In the genomic region with DNA sequence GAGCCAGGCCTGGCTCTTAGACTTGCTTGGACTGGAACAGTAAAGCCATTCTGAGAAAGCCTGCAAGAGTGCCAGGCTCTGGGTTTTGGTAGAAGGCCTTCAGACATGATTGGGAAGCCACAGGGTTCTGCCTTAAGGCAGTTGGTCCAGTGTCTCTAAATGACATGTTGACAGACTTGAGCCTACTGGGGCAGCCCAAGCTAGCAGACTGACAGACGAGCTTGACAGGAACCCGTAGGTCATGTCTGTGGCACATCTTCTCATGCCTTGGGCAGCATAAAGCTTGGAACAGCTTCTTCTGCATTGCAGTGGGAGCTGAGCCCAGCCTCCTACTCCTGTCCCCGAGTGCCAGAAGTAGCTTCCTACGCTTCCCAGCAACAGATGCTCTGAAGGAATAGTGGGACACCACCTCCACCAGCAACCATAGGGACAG, we compare ENCODE assay signal across 13 mouse cellular contexts. TPM values are rescaled to one million over a fixed set of nuclear protein-coding genes. Genes with fewer than 3 reads are reported as not detected.
DNase-seq lines count a peak whose midpoint lies in the region; ATAC-seq and TF ChIP-seq lines count a peak whose summit lies in the region.
"Had no signal": no experiment of that assay in that cellular context is flagged by ENCODE, and none has a peak within 500 bp of the region (broad histone marks: within the 10 kb centered on the region; RNA-seq: fewer than 3 reads in every experiment).

No protein-coding gene starts in this region.

- H3K27ac ChIP-seq in forebrain, postnatal 0 days (ENCODE audit: low read depth, low read length): peak overlapping the region; percentile 5; the same call in 1 of the 2 replicates
- H3K27ac ChIP-seq in forebrain, embryonic 11.5 days (ENCODE audit: low read depth, low read length): no peak overlapping the region
- H3K27ac ChIP-seq in liver, embryonic 13.5 days: peak overlapping the region; percentile 56; the same call in 1 of the 2 replicates
- H3K27ac ChIP-seq in liver, embryonic 11.5 days (ENCODE audit: low read depth, low read length): no peak overlapping the region
- 0 out of 2 replicates have a peak overlapping the region, but pooled peaks have one; percentile 21 for H3K27ac ChIP-seq in hindbrain, embryonic 15.5 days (replicated peaks)
- H3K27ac ChIP-seq in olfactory bulb, adult 2 months (ENCODE audit: insufficient read depth, low read depth, low read length): peak overlapping the region; percentile 77
- H3K27ac ChIP-seq: midbrain, embryonic 10.5 days had no signal

- H3K4me1 ChIP-seq in forebrain, postnatal 0 days (ENCODE audit: insufficient read depth): peaks cover 29% of the 10 kb centered on the region
- peaks cover 11% of the 10 kb centered on the region for H3K4me1 ChIP-seq in forebrain, embryonic 11.5 days (replicated peaks; ENCODE audit: control insufficient read depth, insufficient read depth, low read length)
- peaks cover 78% of the 10 kb centered on the region for H3K4me1 ChIP-seq in liver, embryonic 13.5 days (replicated peaks)
- H3K4me1 ChIP-seq in liver, embryonic 11.5 days (replicated peaks; ENCODE audit: control insufficient read depth, insufficient read depth, low read length): peaks cover 65% of the 10 kb centered on the region
- H3K4me1 ChIP-seq in hindbrain, embryonic 15.5 days (replicated peaks): peaks cover 51% of the 10 kb centered on the region
- peaks cover 55% of the 10 kb centered on the region for H3K4me1 ChIP-seq in olfactory bulb, adult 2 months (ENCODE audit: control insufficient read depth, insufficient read depth, low read length)

- no peak overlapping the region for H3K4me2 ChIP-seq in forebrain, postnatal 0 days (ENCODE audit: low read depth)
- H3K4me2 ChIP-seq in forebrain, embryonic 11.5 days (ENCODE audit: low read depth, low read length, severe bottlenecking): no peak overlapping the region
- no peak overlapping the region for H3K4me2 ChIP-seq in liver, embryonic 13.5 days
- H3K4me2 ChIP-seq in liver, embryonic 11.5 days: no peak overlapping the region
- H3K4me2 ChIP-seq in hindbrain, embryonic 15.5 days: no peak overlapping the region

- H3K9ac ChIP-seq in forebrain, postnatal 0 days: no peak overlapping the region
- H3K9ac ChIP-seq in forebrain, embryonic 11.5 days (ENCODE audit: low read length): no peak overlapping the region
- 0 out of 2 replicates have a peak overlapping the region, but pooled peaks have one; percentile 29 for H3K9ac ChIP-seq in liver, embryonic 13.5 days
- H3K9ac ChIP-seq in liver, embryonic 11.5 days (ENCODE audit: low read depth, low read length): no peak overlapping the region
- no peak overlapping the region for H3K9ac ChIP-seq in hindbrain, embryonic 15.5 days
- H3K9ac ChIP-seq: liver, embryonic 15.5 days had no signal

- no peak for DNase-seq in forebrain, postnatal 0 days
- no peak for DNase-seq in forebrain, embryonic 11.5 days (ENCODE audit: low spot score)
- no peak for DNase-seq in liver, embryonic 13.5 days
- no peak for DNase-seq in liver, embryonic 11.5 days (ENCODE audit: low spot score)
- DNase-seq in adrenal gland, adult 8-10 months: no peak
- DNase-seq in urinary bladder, postnatal 10 days (ENCODE audit: low spot score): no peak
- DNase-seq: heart, postnatal 4 days; kidney, postnatal 25 days had no signal

- no peak for ATAC-seq in forebrain, postnatal 0 days
- no peak for ATAC-seq in forebrain, embryonic 11.5 days (replicated peaks; ENCODE audit: low FRiP score)
- ATAC-seq in liver, embryonic 13.5 days (ENCODE audit: low read depth): no peak
- no peak for ATAC-seq in liver, embryonic 11.5 days (replicated peaks; ENCODE audit: low FRiP score)
- ATAC-seq in hindbrain, embryonic 15.5 days (ENCODE audit: low FRiP score, low read depth): no peak
- ATAC-seq: Patski had no signal

- H3K9me3 ChIP-seq in forebrain, postnatal 0 days (ENCODE audit: low read length): no peaks in the 10 kb centered on the region
- H3K9me3 ChIP-seq in forebrain, embryonic 11.5 days (ENCODE audit: control insufficient read depth, low read length): no peaks in the 10 kb centered on the region
- no peaks in the 10 kb centered on the region for H3K9me3 ChIP-seq in liver, embryonic 13.5 days (replicated peaks)
- no peaks in the 10 kb centered on the region for H3K9me3 ChIP-seq in liver, embryonic 11.5 days (ENCODE audit: control insufficient read depth, low read length)
- H3K9me3 ChIP-seq in hindbrain, embryonic 15.5 days: no peaks in the 10 kb centered on the region
- H3K9me3 ChIP-seq: liver, embryonic 15.5 days; midbrain, embryonic 10.5 days had no signal

- H3K27me3 ChIP-seq in forebrain, postnatal 0 days (ENCODE audit: insufficient read depth, low read length): no peaks in the 10 kb centered on the region
- no peaks in the 10 kb centered on the region for H3K27me3 ChIP-seq in forebrain, embryonic 11.5 days (ENCODE audit: control insufficient read depth, insufficient read depth, low read length)
- H3K27me3 ChIP-seq in liver, embryonic 13.5 days: no peaks in the 10 kb centered on the region
- no peaks in the 10 kb centered on the region for H3K27me3 ChIP-seq in liver, embryonic 11.5 days (replicated peaks; ENCODE audit: control insufficient read depth, insufficient read depth, low read length)
- no peaks in the 10 kb centered on the region for H3K27me3 ChIP-seq in hindbrain, embryonic 15.5 days
- H3K27me3 ChIP-seq: liver, embryonic 15.5 days; Patski had no signal

- H3K4me3 ChIP-seq in forebrain, postnatal 0 days (ENCODE audit: low read depth, low read length): no peak overlapping the region
- H3K4me3 ChIP-seq in forebrain, embryonic 11.5 days (ENCODE audit: low read depth, low read length): no peak overlapping the region
- H3K4me3 ChIP-seq in liver, embryonic 13.5 days (replicated peaks): no peak overlapping the region
- no peak overlapping the region for H3K4me3 ChIP-seq in liver, embryonic 11.5 days (ENCODE audit: low read depth, low read length)
- H3K4me3 ChIP-seq in hindbrain, embryonic 15.5 days: no peak overlapping the region
- H3K4me3 ChIP-seq in olfactory bulb, adult 2 months (ENCODE audit: insufficient read depth, low read depth, low read length): no peak overlapping the region
- H3K4me3 ChIP-seq: liver, embryonic 15.5 days had no signal

- H3K36me3 ChIP-seq in forebrain, postnatal 0 days (ENCODE audit: insufficient read depth): peaks cover 36% of the 10 kb centered on the region
- no peaks in the 10 kb centered on the region; the same call in none of the 2 replicates for H3K36me3 ChIP-seq in forebrain, embryonic 11.5 days (ENCODE audit: control insufficient read depth, insufficient read depth, low read length)
- H3K36me3 ChIP-seq in liver, embryonic 13.5 days: peaks cover 55% of the 10 kb centered on the region
- peaks cover 27% of the 10 kb centered on the region for H3K36me3 ChIP-seq in liver, embryonic 11.5 days (ENCODE audit: control insufficient read depth, insufficient read depth, low read length)
- peaks cover 24% of the 10 kb centered on the region for H3K36me3 ChIP-seq in hindbrain, embryonic 15.5 days

- TF ChIP-seq POLR2A in olfactory bulb, adult 2 months (IDR thresholded peaks at IDR 0.05; ENCODE audit: insufficient read depth, low read depth, low read length): no peak

- WGBS in forebrain, postnatal 0 days: 62% methylated on average over 4 of the region's 4 CpGs
- WGBS in forebrain, embryonic 11.5 days: 83% methylated on average over 4 of the region's 4 CpGs
- 82% methylated on average over 4 of the region's 4 CpGs for WGBS in liver, embryonic 13.5 days (ENCODE audit: insufficient replicate concordance)
- 84% methylated on average over 4 of the region's 4 CpGs for WGBS in liver, embryonic 11.5 days
- WGBS in hindbrain, embryonic 15.5 days: 59% methylated on average over 4 of the region's 4 CpGs
- 20% methylated on average over 4 of the region's 4 CpGs for WGBS in olfactory bulb, adult 2 months

- TF ChIP-seq CTCF in forebrain, postnatal 0 days (IDR thresholded peaks at IDR 0.05; ENCODE audit: low read depth): no peak
- no peak for TF ChIP-seq CTCF in olfactory bulb, adult 2 months (IDR thresholded peaks at IDR 0.05; ENCODE audit: insufficient read depth, low read depth, low read length)

RNA-seq across cellular contexts. Expression of gene Fkrp, which starts 5.2 kb away (rescaled TPM):
- 40.0 and 54.6 TPM in 2 replicates for total RNA-seq in forebrain, postnatal 0 days (2014; rRNA removed)
- polyA plus RNA-seq in forebrain, postnatal 0 days (2015; fragmentation: Nextera tagmentation; extraction: Ambion mirVana): 31.7 and 37.8 TPM in 2 replicates
- 27.1 and 29.0 TPM in 2 replicates for polyA plus RNA-seq in forebrain, embryonic 11.5 days (2014; fragmentation: Nextera tagmentation; extraction: Ambion mirVana)
- polyA plus RNA-seq in liver, embryonic 13.5 days (2015; fragmentation: Nextera tagmentation; extraction: Ambion mirVana): 10.0 and 10.7 TPM in 2 replicates
- 20.3 and 22.9 TPM in 2 replicates for polyA plus RNA-seq in liver, embryonic 11.5 days (2014; fragmentation: Nextera tagmentation; extraction: Ambion mirVana)
- 46.5 and 50.9 TPM in 2 replicates for polyA plus RNA-seq in hindbrain, embryonic 15.5 days (2015; fragmentation: Nextera tagmentation; extraction: Ambion mirVana)
- polyA plus RNA-seq in olfactory bulb, adult 2 months (2012; ENCODE audit: insufficient read depth, insufficient read length, low replicate concordance, missing spikeins): not detected in 2 replicates
- total RNA-seq in adrenal gland, adult 8-10 months (2022): 10 to 100 TPM; 22.0 to 26.2 (median 24.9) TPM

RNA-seq across cellular contexts. Expression of gene Strn4, which starts 6.0 kb away (rescaled TPM):
- total RNA-seq in forebrain, postnatal 0 days (2014; rRNA removed): 240 and 243 TPM in 2 replicates
- polyA plus RNA-seq in forebrain, postnatal 0 days (2015; fragmentation: Nextera tagmentation; extraction: Ambion mirVana): 168 and 169 TPM in 2 replicates
- 137 and 166 TPM in 2 replicates for polyA plus RNA-seq in forebrain, embryonic 11.5 days (2014; fragmentation: Nextera tagmentation; extraction: Ambion mirVana)
- 32.8 and 34.0 TPM in 2 replicates for polyA plus RNA-seq in liver, embryonic 13.5 days (2015; fragmentation: Nextera tagmentation; extraction: Ambion mirVana)
- 74.8 and 80.9 TPM in 2 replicates for polyA plus RNA-seq in liver, embryonic 11.5 days (2014; fragmentation: Nextera tagmentation; extraction: Ambion mirVana)
- 171 and 184 TPM in 2 replicates for polyA plus RNA-seq in hindbrain, embryonic 15.5 days (2015; fragmentation: Nextera tagmentation; extraction: Ambion mirVana)
- polyA plus RNA-seq in olfactory bulb, adult 2 months (2012; ENCODE audit: insufficient read depth, insufficient read length, low replicate concordance, missing spikeins): not detected in 2 replicates
- 100 to 1,000 TPM in 1 of 4 experiments, 10 to 100 TPM in 3; 62.2 to 100 (median 74.6) TPM for total RNA-seq in adrenal gland, adult 8-10 months (2022)

RNA-seq across cellular contexts. Expression of gene Prkd2, which starts 21.0 kb away (rescaled TPM):
- 2.9 and 3.9 TPM in 2 replicates for total RNA-seq in forebrain, postnatal 0 days (2014; rRNA removed)
- polyA plus RNA-seq in forebrain, postnatal 0 days (2015; fragmentation: Nextera tagmentation; extraction: Ambion mirVana): 2.7 and 4.0 TPM in 2 replicates
- 11.0 and 11.6 TPM in 2 replicates for polyA plus RNA-seq in forebrain, embryonic 11.5 days (2014; fragmentation: Nextera tagmentation; extraction: Ambion mirVana)
- polyA plus RNA-seq in liver, embryonic 13.5 days (2015; fragmentation: Nextera tagmentation; extraction: Ambion mirVana): 2.7 and 3.5 TPM in 2 replicates
- polyA plus RNA-seq in liver, embryonic 11.5 days (2014; fragmentation: Nextera tagmentation; extraction: Ambion mirVana): 7.6 and 8.4 TPM in 2 replicates
- polyA plus RNA-seq in hindbrain, embryonic 15.5 days (2015; fragmentation: Nextera tagmentation; extraction: Ambion mirVana): 6.2 and 6.7 TPM in 2 replicates
- not detected in 2 replicates for polyA plus RNA-seq in olfactory bulb, adult 2 months (2012; ENCODE audit: insufficient read depth, insufficient read length, low replicate concordance, missing spikeins)
- 10 to 100 TPM; 17.0 to 27.1 (median 20.9) TPM for total RNA-seq in adrenal gland, adult 8-10 months (2022)

RNA-seq across cellular contexts. Expression of gene Slc1a5, which starts 40.5 kb away (rescaled TPM):
- 6.3 and 9.3 TPM in 2 replicates for total RNA-seq in forebrain, postnatal 0 days (2014; rRNA removed)
- 7.2 and 7.5 TPM in 2 replicates for polyA plus RNA-seq in forebrain, postnatal 0 days (2015; fragmentation: Nextera tagmentation; extraction: Ambion mirVana)
- polyA plus RNA-seq in forebrain, embryonic 11.5 days (2014; fragmentation: Nextera tagmentation; extraction: Ambion mirVana): 33.9 and 34.1 TPM in 2 replicates
- polyA plus RNA-seq in liver, embryonic 13.5 days (2015; fragmentation: Nextera tagmentation; extraction: Ambion mirVana): 92.3 and 93.0 TPM in 2 replicates
- 58.4 and 67.9 TPM in 2 replicates for polyA plus RNA-seq in liver, embryonic 11.5 days (2014; fragmentation: Nextera tagmentation; extraction: Ambion mirVana)
- polyA plus RNA-seq in hindbrain, embryonic 15.5 days (2015; fragmentation: Nextera tagmentation; extraction: Ambion mirVana): 11.6 and 13.7 TPM in 2 replicates
- polyA plus RNA-seq in olfactory bulb, adult 2 months (2012; ENCODE audit: insufficient read depth, insufficient read length, low replicate concordance, missing spikeins): not detected in 2 replicates
- 100 to 1,000 TPM in 1 of 4 experiments, 10 to 100 TPM in 3; 77.8 to 202 (median 91.2) TPM for total RNA-seq in adrenal gland, adult 8-10 months (2022)

RNA-seq across cellular contexts. Expression of gene Dact3, which starts 53.4 kb away (rescaled TPM):
- 69.0 and 70.3 TPM in 2 replicates for total RNA-seq in forebrain, postnatal 0 days (2014; rRNA removed)
- 7.8 and 8.6 TPM in 2 replicates for polyA plus RNA-seq in forebrain, postnatal 0 days (2015; fragmentation: Nextera tagmentation; extraction: Ambion mirVana)
- polyA plus RNA-seq in forebrain, embryonic 11.5 days (2014; fragmentation: Nextera tagmentation; extraction: Ambion mirVana): 4.8 and 7.0 TPM in 2 replicates
- 0.15 and 0.17 TPM in 2 replicates for polyA plus RNA-seq in liver, embryonic 13.5 days (2015; fragmentation: Nextera tagmentation; extraction: Ambion mirVana)
- polyA plus RNA-seq in liver, embryonic 11.5 days (2014; fragmentation: Nextera tagmentation; extraction: Ambion mirVana): 2.5 and 2.6 TPM in 2 replicates
- polyA plus RNA-seq in hindbrain, embryonic 15.5 days (2015; fragmentation: Nextera tagmentation; extraction: Ambion mirVana): 5.1 and 5.6 TPM in 2 replicates
- not detected in 2 replicates for polyA plus RNA-seq in olfactory bulb, adult 2 months (2012; ENCODE audit: insufficient read depth, insufficient read length, low replicate concordance, missing spikeins)
- 1 to 10 TPM; 4.2 to 5.9 (median 4.6) TPM for total RNA-seq in adrenal gland, adult 8-10 months (2022)

Comparison
In these comparisons a context has a peak if more than half of its experiments do, and no peak if none do; other contexts are left out.
1. H3K27ac ChIP-seq: peak in forebrain, postnatal 0 days (single experiment), liver, embryonic 13.5 days (single experiment), hindbrain, embryonic 15.5 days (single experiment) and olfactory bulb, adult 2 months (single experiment); none in forebrain, embryonic 11.5 days (single experiment) and liver, embryonic 11.5 days (single experiment).